Mouse (Mus musculus) liver, adult (tissue): ENCODE results near the gene Stim1.
A peak's percentile ranks its signal among the peaks of the same experiment; 100 is the strongest.

Experiments used
- GATA4 ChIP-seq: IDR thresholded peaks from 2 replicates; pipeline ENCODE4 v1.6.1; 2014; ENCODE audit warnings: mild to moderate bottlenecking, low read length; ENCODE audit not compliant: insufficient replicate concordance

Gene Stim1

GRCm38 (mm10) chr7:102479368-102480078 is 211.9 kb downstream of the Stim1 start:
- peak; percentile 48; the same call in 1 of the 2 replicates for TF ChIP-seq GATA4

GRCm38 (mm10) chr7:102480821-102481220 is 213.2 kb downstream of the Stim1 start:
- TF ChIP-seq GATA4: no peak

GRCm38 (mm10) chr7:102481579-102481978 is 214.0 kb downstream of the Stim1 start, which contains the start of gene Olfr543:
Gene Olfr543, minus strand, starts transcription at chr7:102481679.
- TF ChIP-seq GATA4: no peak

GRCm38 (mm10) chr7:102483665-102484064 is 216.1 kb downstream of the Stim1 start:
- TF ChIP-seq GATA4: no peak

GRCm38 (mm10) chr7:102486105-102486504 is 218.5 kb downstream of the Stim1 start:
- no peak for TF ChIP-seq GATA4
